Mouse (Mus musculus) stomach, postnatal 0 days (tissue): ENCODE data around the gene Slc4a11.

ENCODE experiments used
- CTCF ChIP-seq: IDR thresholded peaks from 2 replicates; pipeline ENCODE4 v1.5.1; 2016; ENCODE audit warnings: antibody characterized with exemption, low read depth, mild to moderate bottlenecking, moderate library complexity
- EP300 ChIP-seq: optimal IDR thresholded peaks from 2 replicates; pipeline ENCODE3; 2016; ENCODE audit warnings: antibody characterized with exemption

- TF ChIP-seq CTCF: no peak
- TF ChIP-seq EP300: no peak
Observed at GRCm38 (mm10) chr2:130696700-130697152, 593 bp downstream of the Slc4a11 start.
